8 mouse cellular contexts compared by ENCODE assay signal in the genomic region with DNA sequence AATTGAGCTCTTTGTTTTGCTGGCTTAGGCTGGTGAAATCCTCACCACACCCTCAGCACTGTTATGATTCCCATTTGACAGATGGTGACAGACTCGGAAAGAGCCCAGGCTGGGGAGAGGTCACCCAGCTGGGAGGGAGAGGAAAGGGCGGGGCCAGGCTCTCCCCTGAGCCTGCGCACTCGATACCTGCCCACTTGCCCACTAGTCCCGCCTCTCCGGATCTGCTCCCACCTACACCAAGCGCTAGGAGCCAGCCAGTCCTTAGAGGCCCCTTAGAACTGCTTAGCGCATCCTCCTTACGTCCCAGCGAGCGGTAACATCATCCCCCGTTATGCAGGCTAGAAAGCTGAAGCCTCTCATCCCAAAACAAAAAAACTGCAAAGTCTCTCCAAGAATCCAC. TPM values are rescaled to one million over a fixed set of nuclear protein-coding genes. Genes with fewer than 3 reads are reported as not detected.
DNase-seq lines count a peak whose midpoint lies in the region; ATAC-seq and TF ChIP-seq lines count a peak whose summit lies in the region.

No protein-coding gene starts in this region.

- peaks cover 10% of the 10 kb centered on the region for H3K27me3 ChIP-seq in thymus, adult 2 months (ENCODE audit: control insufficient read depth, insufficient read depth, low read length)
- peaks cover 26% of the 10 kb centered on the region for H3K27me3 ChIP-seq in limb, embryonic 11.5 days (ENCODE audit: control insufficient read depth, insufficient read depth, low read length)
- no peaks in the 10 kb centered on the region for H3K27me3 ChIP-seq in neural tube, embryonic 11.5 days (ENCODE audit: control insufficient read depth, insufficient read depth, low read length)

- H3K36me3 ChIP-seq in thymus, adult 2 months (ENCODE audit: control insufficient read depth, insufficient read depth, low read length): no peaks in the 10 kb centered on the region
- no peaks in the 10 kb centered on the region for H3K36me3 ChIP-seq in limb, embryonic 11.5 days (ENCODE audit: control insufficient read depth, insufficient read depth, low read length)
- H3K36me3 ChIP-seq in neural tube, embryonic 11.5 days (ENCODE audit: control insufficient read depth, insufficient read depth, low read length): no peaks in the 10 kb centered on the region

- H3K27ac ChIP-seq in thymus, adult 2 months (ENCODE audit: control insufficient read depth, insufficient read depth, low read length): no peak overlapping the region
- no peak overlapping the region for H3K27ac ChIP-seq in limb, embryonic 11.5 days (replicated peaks; ENCODE audit: low read depth, low read length)
- H3K27ac ChIP-seq in neural tube, embryonic 11.5 days (ENCODE audit: low read depth, low read length): 0 out of 2 replicates have a peak overlapping the region, but pooled peaks have one; percentile 5

- H3K4me2 ChIP-seq in limb, embryonic 11.5 days (ENCODE audit: low read depth, severe bottlenecking): peak overlapping the region; percentile 2; the same call in 1 of the 2 replicates
- 0 out of 2 replicates have a peak overlapping the region, but pooled peaks have one; percentile 4 for H3K4me2 ChIP-seq in neural tube, embryonic 11.5 days (ENCODE audit: low read depth)

- no peak overlapping the region for H3K4me3 ChIP-seq in thymus, adult 2 months (ENCODE audit: control insufficient read depth, insufficient read depth, low read length)
- no peak overlapping the region for H3K4me3 ChIP-seq in limb, embryonic 11.5 days (ENCODE audit: low read depth, low read length)
- H3K4me3 ChIP-seq in neural tube, embryonic 11.5 days (ENCODE audit: low read depth, low read length): no peak overlapping the region

- no peak for TF ChIP-seq CTCF in thymus, adult 2 months (IDR thresholded peaks at IDR 0.05; ENCODE audit: borderline replicate concordance, control insufficient read depth, extremely low read depth, insufficient read depth, low read length, poor library complexity)

- H3K9me3 ChIP-seq in limb, embryonic 11.5 days (ENCODE audit: control insufficient read depth, low read length): no peaks in the 10 kb centered on the region
- H3K9me3 ChIP-seq in neural tube, embryonic 11.5 days (ENCODE audit: control insufficient read depth, low read length): no peaks in the 10 kb centered on the region

- DNase-seq in thymus, adult 2 months: peak; percentile 48
- DNase-seq in thymus, postnatal 0 days (ENCODE audit: low spot score): no peak
- peak; percentile 73 for DNase-seq in embryo, embryonic 10.5 days (ENCODE audit: low spot score)
- DNase-seq in heart, adult 9 months (ENCODE audit: low spot score in 2 of 2): peak; percentile 76 to 82
- peak; percentile 63 to 73 for DNase-seq in kidney, adult 8-10 months
- DNase-seq in limb, embryonic 11.5 days (ENCODE audit: low spot score): peak; percentile 37
- DNase-seq in neural tube, embryonic 11.5 days (ENCODE audit: low spot score): peak; percentile 65
- DNase-seq in urinary bladder, postnatal 25 days (ENCODE audit: low spot score): no peak

- peaks cover 2% of the 10 kb centered on the region for H3K4me1 ChIP-seq in thymus, adult 2 months (replicated peaks; ENCODE audit: control insufficient read depth, insufficient read depth, low read length)
- peaks cover 2% of the 10 kb centered on the region; the same call in 1 of the 2 replicates for H3K4me1 ChIP-seq in limb, embryonic 11.5 days (ENCODE audit: control insufficient read depth, insufficient read depth, low read length)
- peaks cover 29% of the 10 kb centered on the region for H3K4me1 ChIP-seq in neural tube, embryonic 11.5 days (ENCODE audit: control insufficient read depth, insufficient read depth, low read length)

- TF ChIP-seq POLR2A in thymus, adult 2 months (IDR thresholded peaks at IDR 0.05; ENCODE audit: control insufficient read depth, extremely low read depth, insufficient read depth, low read length, poor library complexity): no peak

- no peak overlapping the region for H3K9ac ChIP-seq in limb, embryonic 11.5 days (ENCODE audit: low read length)
- no peak overlapping the region for H3K9ac ChIP-seq in neural tube, embryonic 11.5 days (ENCODE audit: low read length)

- ATAC-seq in limb, embryonic 11.5 days (ENCODE audit: insufficient number of reproducible peaks, low FRiP score, low TSS enrichment, low read depth): no peak
- ATAC-seq in neural tube, embryonic 11.5 days (ENCODE audit: insufficient read depth, low FRiP score, low TSS enrichment): peak; percentile 17; the same call in 1 of the 2 replicates

- 9% methylated on average over 12 of the region's 12 CpGs for WGBS in thymus, adult 2 months
- 2% methylated on average over 12 of the region's 12 CpGs for WGBS in limb, embryonic 11.5 days
- 1% methylated on average over 12 of the region's 12 CpGs for WGBS in neural tube, embryonic 11.5 days

RNA-seq across cellular contexts. Expression of a gene that starts 4.6 kb away (rescaled TPM):
- polyA plus RNA-seq in thymus, adult 2 months (2012; rRNA removed): 0.39 and 0.40 TPM in 2 replicates
- 0.17 and 0.28 TPM in 2 replicates for polyA plus RNA-seq in thymus, postnatal 0 days (2015; fragmentation: Nextera tagmentation; extraction: Ambion mirVana)
- 0.29 and 0.33 TPM in 2 replicates for polyA plus RNA-seq in limb, embryonic 11.5 days (2014; fragmentation: Nextera tagmentation; extraction: Ambion mirVana)
- 8.2 and 10.0 TPM in 2 replicates for polyA plus RNA-seq in neural tube, embryonic 11.5 days (2014; fragmentation: Nextera tagmentation; extraction: Ambion mirVana)

RNA-seq across cellular contexts. Expression of a gene that starts 10.9 kb away (rescaled TPM):
- polyA plus RNA-seq in thymus, adult 2 months (2012; rRNA removed): 56.5 and 67.1 TPM in 2 replicates
- polyA plus RNA-seq in thymus, postnatal 0 days (2015; fragmentation: Nextera tagmentation; extraction: Ambion mirVana): 29.1 and 31.7 TPM in 2 replicates
- 22.5 and 23.4 TPM in 2 replicates for polyA plus RNA-seq in limb, embryonic 11.5 days (2014; fragmentation: Nextera tagmentation; extraction: Ambion mirVana)
- polyA plus RNA-seq in neural tube, embryonic 11.5 days (2014; fragmentation: Nextera tagmentation; extraction: Ambion mirVana): 25.5 and 26.2 TPM in 2 replicates

RNA-seq across cellular contexts. Expression of a gene that starts 49.9 kb away (rescaled TPM):
- polyA plus RNA-seq in thymus, adult 2 months (2012; rRNA removed): 49.8 and 59.4 TPM in 2 replicates
- 15.6 and 20.7 TPM in 2 replicates for polyA plus RNA-seq in thymus, postnatal 0 days (2015; fragmentation: Nextera tagmentation; extraction: Ambion mirVana)
- polyA plus RNA-seq in limb, embryonic 11.5 days (2014; fragmentation: Nextera tagmentation; extraction: Ambion mirVana): 0.38 and 0.45 TPM in 2 replicates
- polyA plus RNA-seq in neural tube, embryonic 11.5 days (2014; fragmentation: Nextera tagmentation; extraction: Ambion mirVana): 1.4 and 2.1 TPM in 2 replicates

Comparison
In these comparisons a context has a peak if more than half of its experiments do, and no peak if none do; other contexts are left out.
1. DNase-seq: peak in thymus, adult 2 months (single experiment), embryo, embryonic 10.5 days (single experiment), heart, adult 9 months (2 of 2), kidney, adult 8-10 months (2 of 2), limb, embryonic 11.5 days (single experiment) and neural tube, embryonic 11.5 days (single experiment); none in thymus, postnatal 0 days (single experiment) and urinary bladder, postnatal 25 days (single experiment).